Mouse (Mus musculus) subcutaneous adipose tissue, adult 2 months (tissue): ENCODE measurements around the gene Ltbp3. TPM values are rescaled to one million over a fixed set of nuclear protein-coding genes. Genes with fewer than 3 reads are reported as not detected.

Experiments used
- polyA plus RNA-seq: library from polyadenylated mRNA; depleted of rRNA; stranded (reverse); fragments of >200 nt; gene quantifications from 2 replicates; pipeline ENCODE4 v1.2.3, GENCODE M21; 2012; ENCODE audit warnings: low replicate concordance; rRNA removed

Gene Ltbp3
- polyA plus RNA-seq: 272 and 332 TPM in 2 replicates

GRCm38 (mm10) chr19:5740320-5741317 is at the start of gene Ltbp3:
Gene Ltbp3 (plus strand): TSS chr19:5740904.

GRCm38 (mm10) chr19:5704163-5704800 is 36.4 kb upstream of the Ltbp3 start, which contains the start of gene Kcnk7:
Gene Kcnk7 (plus strand): TSS chr19:5704367.

GRCm38 (mm10) chr19:5725767-5726515 is 14.8 kb upstream of the Ltbp3 start, which contains the start of gene Ehbp1l1:
Gene Ehbp1l1 (minus strand): TSS chr19:5726317.

GRCm38 (mm10) chr19:5729444-5729815 is 11.3 kb upstream of the Ltbp3 start, which contains the start of gene Fam89b:
Gene Fam89b (minus strand): TSS chr19:5729653.

GRCm38 (mm10) chr19:5770925-5771860 is 30.5 kb downstream of the Ltbp3 start, which contains the start of gene Scyl1:
Gene Scyl1 (minus strand): TSS chr19:5771419.

Other genes with a start within 250 kb of the Ltbp3 start
- gene 1700020D05Rik, start 237.1 kb upstream of the Ltbp3 start, polyA plus RNA-seq: 1.7 and 2.2 TPM in 2 replicates
- 19.9 and 27.1 TPM in 2 replicates for gene Snx32, start 230.4 kb upstream of the Ltbp3 start, polyA plus RNA-seq
- gene Ovol1, start 180.3 kb upstream of the Ltbp3 start, polyA plus RNA-seq: 2.3 TPM in 1 of 2 replicates, not detected in the other
- gene Ap5b1, start 172.9 kb upstream of the Ltbp3 start, polyA plus RNA-seq: 7.8 and 11.4 TPM in 2 replicates
- 27.4 and 39.1 TPM in 2 replicates for gene Rnaseh2c, start 139.0 kb upstream of the Ltbp3 start, polyA plus RNA-seq
- gene Kat5, start 130.7 kb upstream of the Ltbp3 start, polyA plus RNA-seq: 41.6 and 73.9 TPM in 2 replicates
- gene Rela, start 103.4 kb upstream of the Ltbp3 start, polyA plus RNA-seq: 96.7 and 101 TPM in 2 replicates
- 106 and 108 TPM in 2 replicates for gene Sipa1, start 77.2 kb upstream of the Ltbp3 start, polyA plus RNA-seq
- 64.7 and 65.5 TPM in 2 replicates for gene Map3k11, start 52.2 kb upstream of the Ltbp3 start, polyA plus RNA-seq
- gene Pcnx3, start 52.0 kb upstream of the Ltbp3 start, polyA plus RNA-seq: 89.4 and 136 TPM in 2 replicates
- 0.39 TPM in 1 of 2 replicates, not detected in the other for gene Kcnk7, start 36.5 kb upstream of the Ltbp3 start, polyA plus RNA-seq
- 101 and 111 TPM in 2 replicates for gene Ehbp1l1, start 14.6 kb upstream of the Ltbp3 start, polyA plus RNA-seq
- 211 and 249 TPM in 2 replicates for gene Fam89b, start 11.3 kb upstream of the Ltbp3 start, polyA plus RNA-seq
- gene Scyl1, start 30.5 kb downstream of the Ltbp3 start, polyA plus RNA-seq: 144 and 167 TPM in 2 replicates
- gene Frmd8, start 134.4 kb downstream of the Ltbp3 start, polyA plus RNA-seq: 22.5 and 24.5 TPM in 2 replicates
- gene Slc25a45, start 136.9 kb downstream of the Ltbp3 start, polyA plus RNA-seq: 24.1 and 26.7 TPM in 2 replicates
- 0.33 and 1.0 TPM in 2 replicates for gene Tigd3, start 153.2 kb downstream of the Ltbp3 start, polyA plus RNA-seq
- gene Dpf2, start 172.1 kb downstream of the Ltbp3 start, polyA plus RNA-seq: 73.6 and 128 TPM in 2 replicates
- gene Cdc42ep2, start 183.9 kb downstream of the Ltbp3 start, polyA plus RNA-seq: 24.5 and 38.9 TPM in 2 replicates
- gene Pola2, start 223.3 kb downstream of the Ltbp3 start, polyA plus RNA-seq: 60.9 and 84.4 TPM in 2 replicates
- not detected in 2 replicates for gene Slc22a20, start 245.2 kb downstream of the Ltbp3 start, polyA plus RNA-seq